Mouse (Mus musculus): Measurements from ENCODE around the gene Gpr132. TPM values are rescaled to one million over a fixed set of nuclear protein-coding genes. Genes with fewer than 3 reads are reported as not detected.

Gene Gpr132
- polyA plus RNA-seq, 1 experiment from 2014 or later, result 0.11 TPM

DNA sequence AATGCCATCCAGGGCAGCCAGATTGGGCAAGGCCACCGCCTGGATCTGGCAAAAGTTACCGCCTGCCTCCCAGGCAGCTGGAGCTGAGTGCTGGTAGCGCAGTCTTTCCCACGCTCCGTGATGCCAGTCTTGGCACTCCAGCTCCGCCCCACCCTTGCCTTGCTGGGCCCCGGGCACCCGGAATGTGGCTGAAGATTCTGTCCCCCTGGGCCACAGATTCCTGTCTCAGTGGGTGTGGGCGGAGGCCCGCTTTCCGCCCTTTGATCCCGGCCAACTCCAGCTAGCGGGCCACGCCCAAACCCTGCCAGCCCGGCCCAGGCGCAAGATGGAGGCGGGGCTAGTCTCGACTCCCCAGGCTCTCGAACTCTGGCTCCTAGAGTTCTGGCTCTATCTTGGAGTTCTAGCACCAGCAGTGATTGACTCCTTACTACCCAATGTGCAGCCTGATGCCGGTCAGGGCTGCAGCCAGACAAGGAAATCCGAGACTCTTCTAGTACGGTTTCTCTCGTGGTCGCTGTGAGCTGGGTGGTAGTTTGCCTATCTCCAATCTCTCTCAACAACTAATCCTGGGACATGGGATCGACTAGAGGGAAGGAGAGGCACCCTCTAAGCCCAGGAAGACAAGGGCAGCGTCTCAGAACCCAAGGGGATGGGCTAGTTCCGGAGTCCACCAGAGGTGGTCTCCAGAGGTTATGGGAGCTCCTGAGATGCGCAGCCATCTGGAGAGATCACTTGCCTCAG lies 8.5 kb upstream of the Gpr132 start:
- peak overlapping the region; percentile 35; the same call in 1 of the 2 replicates for H3K9ac ChIP-seq
- no peaks in the 10 kb centered on the region for H3K9me3 ChIP-seq
- peaks cover 91% of the 10 kb centered on the region for H3K27me3 ChIP-seq
- no peaks in the 10 kb centered on the region for H3K36me3 ChIP-seq
- peak overlapping the region; percentile 49 for H3K4me3 ChIP-seq
- no peak overlapping the region for H3K27ac ChIP-seq
- peak overlapping the region; percentile 88 for H3K4me2 ChIP-seq (replicated peaks)
- 2% methylated on average over 28 of the region's 28 CpGs for WGBS
- no peak for ATAC-seq (ENCODE audit: low FRiP score, low read depth)
- H3K4me1 ChIP-seq, result peaks cover 35% of the 10 kb centered on the region

- WGBS, result 20% methylated on average over 16 of the region's 16 CpGs
- H3K27me3 ChIP-seq, result peaks cover 99% of the 10 kb centered on the region
- H3K4me3 ChIP-seq, result no peak overlapping the region
- no peak overlapping the region for H3K4me2 ChIP-seq (replicated peaks)
- peak; percentile 29 for ATAC-seq (ENCODE audit: low FRiP score, low read depth)
- H3K9ac ChIP-seq, result no peak overlapping the region
- no peaks in the 10 kb centered on the region for H3K36me3 ChIP-seq
- no peaks in the 10 kb centered on the region for H3K9me3 ChIP-seq
- H3K27ac ChIP-seq, result no peak overlapping the region
- H3K4me1 ChIP-seq, result peaks cover 38% of the 10 kb centered on the region
These were observed 7.4 kb upstream of the Gpr132 start for GRCm38 (mm10) chr12:112875225-112876013.

DNA sequence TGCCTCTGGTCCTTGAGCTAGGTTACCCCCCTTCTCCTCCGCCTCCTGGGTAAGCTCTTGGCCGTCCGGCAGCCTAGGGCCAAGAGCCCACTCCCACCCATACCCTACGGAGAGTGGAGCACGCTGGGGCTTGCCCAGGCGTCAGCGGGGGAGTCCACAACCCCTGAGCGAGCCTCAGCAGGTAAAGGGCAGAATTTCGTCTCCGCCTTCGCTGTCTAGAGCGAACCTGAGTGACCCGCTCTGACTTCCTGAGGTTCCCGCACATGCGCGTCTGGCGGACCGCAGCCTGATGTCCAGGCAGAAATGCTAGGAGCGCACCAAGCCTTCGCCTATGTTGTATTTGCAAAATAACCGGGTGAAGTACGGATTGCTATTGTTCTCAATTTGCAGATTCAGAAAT lies 6.2 kb upstream of the Gpr132 start:
- H3K4me1 ChIP-seq, result peaks cover 45% of the 10 kb centered on the region
- no peaks in the 10 kb centered on the region for H3K9me3 ChIP-seq
- no peaks in the 10 kb centered on the region for H3K36me3 ChIP-seq
- H3K27me3 ChIP-seq, result peaks cover 91% of the 10 kb centered on the region
- peak overlapping the region; percentile 30 for H3K4me3 ChIP-seq
- peak overlapping the region; percentile 56 for H3K4me2 ChIP-seq (replicated peaks)
- WGBS, result 12% methylated on average over 22 of the region's 22 CpGs
- H3K9ac ChIP-seq, result peak overlapping the region; percentile 51
- ATAC-seq (ENCODE audit: low FRiP score, low read depth), result no peak
- H3K27ac ChIP-seq, result no peak overlapping the region

DNA sequence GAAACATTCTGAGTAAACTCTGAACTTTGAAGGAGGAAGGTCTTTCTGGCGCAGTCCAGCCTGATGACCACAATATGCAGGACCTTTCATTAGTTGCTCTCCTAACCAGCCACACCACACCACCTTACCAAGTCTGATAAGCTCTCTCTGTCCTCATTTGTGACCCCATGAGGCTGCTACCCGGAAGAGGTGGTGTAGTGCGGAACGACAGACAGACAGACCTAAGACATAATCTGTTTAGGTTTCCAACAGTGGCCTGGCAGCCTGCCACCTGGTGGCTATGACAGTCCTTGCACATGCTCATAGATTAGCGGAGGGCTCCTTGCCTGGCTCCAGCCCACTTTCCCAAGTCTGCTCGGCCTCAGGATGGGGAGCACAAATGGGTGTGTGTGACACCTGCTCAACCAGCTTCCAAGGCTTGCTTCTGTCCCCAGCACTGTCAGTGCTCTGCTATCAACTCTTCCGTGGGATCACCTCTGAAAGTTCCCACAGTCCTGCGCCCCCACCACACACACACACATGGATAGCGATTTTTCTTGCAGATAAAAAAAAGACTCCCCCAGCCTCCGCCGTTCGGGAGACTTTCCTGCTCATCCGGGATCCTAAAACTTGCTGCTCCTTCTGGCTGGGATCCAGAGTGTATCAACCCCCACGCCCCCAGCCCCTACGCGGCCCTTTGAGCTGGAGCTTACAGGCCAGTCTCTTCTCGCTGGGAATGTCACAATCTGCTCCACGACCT lies 5.6 kb upstream of the Gpr132 start:
- Histone ChIP-seq H3K27ac (no peak overlapping the region), H3K27me3 (peaks cover 91% of the 10 kb centered on the region), H3K36me3 (no peaks in the 10 kb centered on the region), H3K4me1 (peaks cover 45% of the 10 kb centered on the region), H3K4me2 (replicated peaks) (peak overlapping the region; percentile 56), H3K9me3 (no peaks in the 10 kb centered on the region), H3K9ac (peak overlapping the region; percentile 51; the same call in 1 of the 2 replicates), H3K4me3 (peak overlapping the region; percentile 30)
- no peak for ATAC-seq (ENCODE audit: low FRiP score, low read depth)
- 20% methylated on average over 18 of the region's 18 CpGs for WGBS

DNA sequence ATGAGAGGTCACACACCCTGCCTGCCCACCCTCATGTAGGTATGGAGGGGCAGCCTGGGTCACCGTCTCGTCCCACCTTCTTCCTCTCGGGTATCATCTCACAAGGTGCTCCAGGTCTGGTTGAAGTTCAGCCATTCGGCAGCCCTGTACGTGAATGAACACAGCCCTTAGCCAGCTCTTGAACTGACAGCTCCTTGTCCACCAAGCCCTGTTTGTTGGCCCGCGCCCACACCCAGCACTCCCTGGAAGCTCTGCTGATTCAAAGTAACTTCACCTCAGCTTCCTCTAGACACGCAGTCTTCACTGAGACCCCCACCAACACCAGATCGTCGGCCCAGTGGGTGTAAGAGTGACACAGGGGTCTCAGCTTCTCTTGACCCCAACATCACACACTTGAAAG lies 5.0 kb upstream of the Gpr132 start:
- Histone ChIP-seq H3K4me2 (replicated peaks) (no peak overlapping the region), H3K9ac (no peak overlapping the region), H3K4me3 (no peak overlapping the region), H3K4me1 (peaks cover 43% of the 10 kb centered on the region), H3K36me3 (no peaks in the 10 kb centered on the region), H3K27me3 (peaks cover 89% of the 10 kb centered on the region), H3K9me3 (no peaks in the 10 kb centered on the region), H3K27ac (no peak overlapping the region)
- WGBS, result 86% methylated on average over 10 of the region's 10 CpGs
- no peak for ATAC-seq (ENCODE audit: low FRiP score, low read depth)

- H3K4me3 ChIP-seq, result no peak overlapping the region
- peaks cover 26% of the 10 kb centered on the region for H3K4me1 ChIP-seq
- H3K9ac ChIP-seq, result no peak overlapping the region
- WGBS, result 87% methylated on average over 2 of the region's 2 CpGs
- no peak for ATAC-seq (ENCODE audit: low FRiP score, low read depth)
- H3K27me3 ChIP-seq, result peaks cover 72% of the 10 kb centered on the region
- no peaks in the 10 kb centered on the region for H3K9me3 ChIP-seq
- no peaks in the 10 kb centered on the region for H3K36me3 ChIP-seq
- no peak overlapping the region for H3K27ac ChIP-seq
- no peak overlapping the region for H3K4me2 ChIP-seq (replicated peaks)
These were observed 3.2 kb upstream of the Gpr132 start for GRCm38 (mm10) chr12:112871272-112871671.

GRCm38 (mm10) chr12:112870775-112871174 lies 2.7 kb upstream of the Gpr132 start:
- Histone ChIP-seq H3K4me1 (peaks cover 22% of the 10 kb centered on the region), H3K36me3 (no peaks in the 10 kb centered on the region), H3K9ac (no peak overlapping the region), H3K27ac (no peak overlapping the region), H3K27me3 (peaks cover 67% of the 10 kb centered on the region), H3K4me2 (replicated peaks) (no peak overlapping the region), H3K4me3 (no peak overlapping the region), H3K9me3 (no peaks in the 10 kb centered on the region)
- WGBS, result 48% methylated on average over 13 of the region's 13 CpGs
- no peak for ATAC-seq (ENCODE audit: low FRiP score, low read depth)

GRCm38 (mm10) chr12:112869783-112870204 lies 1.8 kb upstream of the Gpr132 start:
- Histone ChIP-seq H3K27me3 (peaks cover 57% of the 10 kb centered on the region), H3K9ac (0 out of 2 replicates have a peak overlapping the region, but pooled peaks have one; percentile 21), H3K4me3 (no peak overlapping the region), H3K27ac (no peak overlapping the region), H3K9me3 (no peaks in the 10 kb centered on the region), H3K36me3 (no peaks in the 10 kb centered on the region), H3K4me2 (replicated peaks) (0 out of 2 replicates have a peak overlapping the region, but pooled peaks have one; percentile 15), H3K4me1 (peaks cover 21% of the 10 kb centered on the region)
- ATAC-seq (ENCODE audit: low FRiP score, low read depth), result no peak
- WGBS, result 10% methylated on average over 16 of the region's 16 CpGs

DNA sequence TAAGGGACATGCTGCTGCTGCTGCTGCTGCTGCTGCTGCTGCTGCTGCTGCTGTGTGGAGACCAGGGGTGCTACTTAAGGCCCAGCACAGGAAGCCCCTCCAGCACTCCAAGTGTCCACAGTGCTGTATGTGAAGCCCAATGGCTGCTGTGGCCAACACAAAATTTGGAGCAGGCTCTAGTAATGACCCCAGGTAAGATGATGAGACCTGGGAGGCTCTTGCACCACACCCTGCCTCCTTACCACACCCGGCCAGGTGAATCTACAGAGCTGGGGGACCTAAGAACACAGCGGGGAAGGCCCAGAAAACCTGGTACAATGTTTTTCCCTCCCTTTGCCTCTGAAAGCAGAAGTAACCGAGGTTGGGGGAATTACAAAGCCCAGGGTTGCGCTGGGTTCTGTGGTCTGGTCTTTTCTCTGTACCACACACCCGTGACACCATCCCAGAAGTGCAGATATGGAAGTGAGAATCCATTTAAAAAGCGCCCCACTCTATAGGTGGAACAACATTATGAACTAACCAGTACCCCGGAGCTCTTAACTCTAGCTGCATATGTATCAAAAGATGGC lies 838 bp downstream of the Gpr132 start:
- Histone ChIP-seq H3K4me2 (replicated peaks) (no peak overlapping the region), H3K9ac (no peak overlapping the region), H3K9me3 (no peaks in the 10 kb centered on the region), H3K36me3 (no peaks in the 10 kb centered on the region), H3K4me3 (no peak overlapping the region), H3K4me1 (0 out of 2 replicates have a peak, but pooled peaks cover 10% of the 10 kb centered on the region), H3K27me3 (peaks cover 32% of the 10 kb centered on the region), H3K27ac (no peak overlapping the region)
- ATAC-seq (ENCODE audit: low FRiP score, low read depth), result no peak
- 84% methylated on average over 7 of the region's 7 CpGs for WGBS

DNA sequence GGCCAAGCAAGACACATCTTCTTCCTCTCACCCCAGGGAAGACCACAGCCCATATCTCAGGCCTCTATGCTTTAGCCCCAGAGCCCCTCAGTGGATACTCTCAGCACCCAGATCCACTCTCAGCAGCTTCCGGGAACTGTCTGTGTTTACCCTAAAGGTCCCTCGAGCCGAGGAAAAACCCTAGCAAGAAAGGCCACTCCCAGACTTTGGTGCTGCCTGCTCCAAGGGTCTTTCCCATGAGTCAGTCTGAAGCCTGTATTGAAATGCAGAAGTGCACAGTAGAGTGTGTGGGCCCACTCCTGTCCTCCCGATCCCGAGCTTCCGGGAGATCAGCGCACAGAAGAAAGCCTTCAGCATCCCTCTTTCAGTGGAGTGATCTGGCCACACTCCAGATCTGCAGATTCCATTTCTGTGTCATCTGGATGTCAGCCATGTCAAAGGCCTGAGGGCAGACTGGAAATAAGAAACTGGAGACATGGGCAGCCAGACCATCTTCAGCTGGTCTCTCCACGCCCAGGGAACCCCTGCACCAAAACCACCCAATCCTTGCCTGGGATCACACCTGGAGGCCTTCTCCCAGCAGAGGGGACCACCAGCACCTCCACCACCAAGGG lies 1.5 kb downstream of the Gpr132 start:
- WGBS, result 77% methylated on average over 8 of the region's 8 CpGs
- H3K9ac ChIP-seq, result no peak overlapping the region
- peaks cover 25% of the 10 kb centered on the region for H3K27me3 ChIP-seq
- no peaks in the 10 kb centered on the region for H3K36me3 ChIP-seq
- no peak overlapping the region for H3K27ac ChIP-seq
- H3K4me2 ChIP-seq (replicated peaks), result no peak overlapping the region
- H3K4me1 ChIP-seq, result 0 out of 2 replicates have a peak, but pooled peaks cover 10% of the 10 kb centered on the region
- H3K4me3 ChIP-seq, result no peak overlapping the region
- ATAC-seq (ENCODE audit: low FRiP score, low read depth), result no peak
- no peaks in the 10 kb centered on the region for H3K9me3 ChIP-seq

DNA sequence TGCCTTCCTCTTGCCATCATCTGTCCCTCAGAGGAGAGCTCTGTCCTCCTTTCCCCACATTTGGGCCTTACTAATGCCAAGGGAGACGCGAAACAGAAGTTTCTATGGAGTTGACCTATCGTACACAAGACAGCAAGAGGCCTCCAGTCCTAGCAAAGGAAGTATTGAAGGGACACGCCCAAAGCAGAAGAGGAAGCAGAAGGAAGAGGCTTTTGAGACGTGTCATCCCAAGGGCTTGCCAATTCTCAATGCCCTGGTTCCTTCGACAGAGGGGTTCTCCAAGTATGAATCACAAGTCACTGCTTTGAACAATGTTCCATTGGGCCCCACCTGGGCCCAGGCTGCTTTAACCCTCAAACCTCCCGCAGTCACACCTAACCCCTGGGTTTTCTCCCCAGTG lies 3.2 kb downstream of the Gpr132 start:
- no peak for ATAC-seq (ENCODE audit: low FRiP score, low read depth)
- H3K4me1 ChIP-seq, result 0 out of 2 replicates have a peak, but pooled peaks cover 4% of the 10 kb centered on the region
- no peaks in the 10 kb centered on the region for H3K9me3 ChIP-seq
- no peak overlapping the region for H3K27ac ChIP-seq
- no peak overlapping the region for H3K4me2 ChIP-seq (replicated peaks)
- no peaks in the 10 kb centered on the region for H3K36me3 ChIP-seq
- no peak overlapping the region for H3K9ac ChIP-seq
- WGBS, result 85% methylated on average over 7 of the region's 7 CpGs
- H3K27me3 ChIP-seq, result peaks cover 11% of the 10 kb centered on the region
- H3K4me3 ChIP-seq, result no peak overlapping the region

Data from limb, embryonic 13.5 days (tissue).